Mouse (Mus musculus) ES-E14 (cell line): Measurements from ENCODE around the gene Ism2. TPM values are rescaled to one million over a fixed set of nuclear protein-coding genes. Genes with fewer than 3 reads are reported as not detected.

Experiments used
- DNase-seq: peaks from one replicate; pipeline ENCODE4 v3.0.0-alpha.2; 2013; ENCODE audit warnings: low read depth, low spot score
- H3K27ac ChIP-seq: 2 replicates; pipeline ENCODE4 v1.5.1; 2012; ENCODE audit warnings: low read depth, mild to moderate bottlenecking, low read length, moderate library complexity, mixed read lengths; ENCODE audit not compliant: poor library complexity, insufficient read depth, severe bottlenecking
- H3K36me3 ChIP-seq: 2 replicates; pipeline ENCODE4 v1.6.1; 2012; ENCODE audit warnings: mild to moderate bottlenecking, low read length, moderate library complexity, mixed read lengths; ENCODE audit not compliant: control insufficient read depth, poor library complexity, insufficient read depth, severe bottlenecking
- H3K4me1 ChIP-seq, 2 experiments: fragments of 150-350 bp in 1 of 2; sonication (generic) in 1 of 2; 2 replicates each; pipeline ENCODE4 v1.6.1; 2012; ENCODE audit warnings: low read length in 2 of 2, mild to moderate bottlenecking in 1 of 2, mixed read lengths in 1 of 2; ENCODE audit not compliant: control insufficient read depth in 2 of 2, insufficient read depth in 2 of 2, poor library complexity in 1 of 2
- H3K4me3 ChIP-seq, 2 experiments: fragments of 150-350 bp in 1 of 2; sonication (generic) in 1 of 2; 2 replicates each; pipeline ENCODE4 v1.5.1; 2012; ENCODE audit warnings: low read length in 2 of 2, low read depth in 1 of 2, mild to moderate bottlenecking in 1 of 2, mixed read lengths in 1 of 2; ENCODE audit not compliant: insufficient read depth in 1 of 2, poor library complexity in 1 of 2, severe bottlenecking in 1 of 2
- H3K9ac ChIP-seq: 2 replicates; pipeline ENCODE4 v1.6.1; 2012; ENCODE audit warnings: low read depth, mild to moderate bottlenecking, low read length, mixed read lengths; ENCODE audit not compliant: poor library complexity, insufficient read depth, severe bottlenecking
- H3K9me3 ChIP-seq: fragments of 150-350 bp; sonication (generic); 2 replicates; pipeline ENCODE4 v1.6.1; 2012; ENCODE audit warnings: low read depth, mild to moderate bottlenecking, low read length; ENCODE audit not compliant: control insufficient read depth, insufficient read depth
- CHD2 ChIP-seq: IDR thresholded peaks from 2 replicates; pipeline ENCODE4 v1.6.1; 2014; ENCODE audit warnings: mild to moderate bottlenecking, low read depth, low read length, inconsistent platforms
- HCFC1 ChIP-seq: IDR thresholded peaks from 2 replicates; pipeline ENCODE4 v1.6.1; 2012; ENCODE audit warnings: low read length, inconsistent platforms, borderline replicate concordance; ENCODE audit not compliant: insufficient read depth
- MAFK ChIP-seq: IDR thresholded peaks from 2 replicates; pipeline ENCODE4 v1.6.1; 2014; ENCODE audit warnings: mild to moderate bottlenecking, low read depth, low read length, inconsistent platforms; ENCODE audit not compliant: insufficient read depth
- ZC3H11A ChIP-seq: IDR thresholded peaks from 2 replicates; pipeline ENCODE4 v1.6.1; 2012; ENCODE audit warnings: low read depth, mild to moderate bottlenecking, inconsistent platforms, low read length, borderline replicate concordance
- ZNF384 ChIP-seq: IDR thresholded peaks from 2 replicates; pipeline ENCODE4 v1.6.1; 2012; ENCODE audit warnings: low read depth, low read length, inconsistent platforms
- in situ Hi-C, 2 experiments: fragments of 600-800 bp; cut with MboI; formaldehyde crosslinking; loops; one replicate each; pipeline ENCODE4 v1.15.1; 2025; ENCODE audit warnings: low sequenced_read_pairs in 2 of 2, inconsistent platforms in 1 of 2; ENCODE audit not compliant: unreplicated experiment in 2 of 2
- total RNA-seq: library from RNA; depleted of rRNA; stranded (reverse); fragments of 300-350 nt; gene quantifications from 2 replicates; pipeline ENCODE4 v1.2.3, GENCODE M21; 2012

The Ism2 gene
- total RNA-seq, 1 experiment, result 3.2 TPM

- Histone ChIP-seq H3K9me3 (no peaks in the 10 kb centered on the region), H3K9ac (peak overlapping the region; percentile 66), H3K4me3 (peak overlapping the region; percentile 80 to 98), H3K27ac (no peak overlapping the region), H3K4me1 (0 out of 4 replicates have a peak, but pooled peaks cover 0 to 3% of the 10 kb centered on the region in 2 experiments), H3K36me3 (no peaks in the 10 kb centered on the region)
- in situ Hi-C loops, result no loop called here
- TF ChIP-seq ZC3H11A (no peak), ZNF384 (no peak), CHD2 (no peak), MAFK (no peak), HCFC1 (no peak)
- no peak for DNase-seq
Observed at GRCm38 (mm10) chr12:87300441-87300690, 861 bp upstream of the Ism2 start.

GRCm38 (mm10) chr12:87299037-87299656 lies 358 bp downstream of the Ism2 start:
- no peak overlapping the region for H3K27ac ChIP-seq
- in situ Hi-C loops, result no loop called here

GRCm38 (mm10) chr12:87293934-87294333 lies 5.6 kb downstream of the Ism2 start:
- Histone ChIP-seq H3K9ac (no peak overlapping the region), H3K27ac (no peak overlapping the region), H3K36me3 (no peaks in the 10 kb centered on the region), H3K4me3 (no peak overlapping the region), H3K4me1 (peaks cover 0 to 18% of the 10 kb centered on the region in 2 experiments; a peak in 1 of 4 replicates), H3K9me3 (no peaks in the 10 kb centered on the region)
- no peak for DNase-seq
- in situ Hi-C loops, result no loop called here
- TF ChIP-seq ZNF384, result no peak
- TF ChIP-seq MAFK, result no peak
- TF ChIP-seq HCFC1, result no peak
- TF ChIP-seq CHD2, result no peak
- no peak for TF ChIP-seq ZC3H11A

More at GRCm38 (mm10) chr12:87299037-87299656, 358 bp downstream of the Ism2 start:
- no peaks in the 10 kb centered on the region for H3K36me3 ChIP-seq
- peak overlapping the region; percentile 66 for H3K9ac ChIP-seq
- H3K9me3 ChIP-seq, result no peaks in the 10 kb centered on the region
- TF ChIP-seq CHD2 (no peak), MAFK (no peak), HCFC1 (no peak), ZC3H11A (no peak), ZNF384 (no peak)
- peak overlapping the region; percentile 80 to 98 for H3K4me3 ChIP-seq
- peaks cover 0 to 3% of the 10 kb centered on the region in 2 experiments; a peak in 1 of 4 replicates for H3K4me1 ChIP-seq
- no peak for DNase-seq

GRCm38 (mm10) chr12:87289100-87289499 lies 10.4 kb downstream of the Ism2 start:
- in situ Hi-C loops, result no loop called here
- no peak overlapping the region for H3K27ac ChIP-seq
- no peak overlapping the region for H3K9ac ChIP-seq
- TF ChIP-seq ZNF384 (no peak), ZC3H11A (no peak), CHD2 (no peak), HCFC1 (no peak), MAFK (no peak)
- no peak overlapping the region for H3K4me3 ChIP-seq
- DNase-seq, result no peak
- H3K36me3 ChIP-seq, result no peaks in the 10 kb centered on the region
- H3K4me1 ChIP-seq, result peaks cover 0 to 19% of the 10 kb centered on the region in 2 experiments; a peak in 1 of 4 replicates
- H3K9me3 ChIP-seq, result no peaks in the 10 kb centered on the region

GRCm38 (mm10) chr12:87284726-87285125 lies 14.8 kb downstream of the Ism2 start:
- no peak overlapping the region for H3K4me3 ChIP-seq
- in situ Hi-C loops, result no loop called here
- peaks cover 3 to 22% of the 10 kb centered on the region in 2 experiments; a peak in 2 of 4 replicates for H3K4me1 ChIP-seq
- no peaks in the 10 kb centered on the region for H3K36me3 ChIP-seq
- H3K9me3 ChIP-seq, result no peaks in the 10 kb centered on the region
- DNase-seq, result no peak
- no peak for TF ChIP-seq HCFC1
- no peak for TF ChIP-seq ZC3H11A
- TF ChIP-seq CHD2, result no peak
- H3K9ac ChIP-seq, result no peak overlapping the region
- no peak overlapping the region for H3K27ac ChIP-seq
